Mouse (Mus musculus) CH12.LX (cell line): Measurements from ENCODE around the gene Kbtbd3. TPM values are rescaled to one million over a fixed set of nuclear protein-coding genes. Genes with fewer than 3 reads are reported as not detected.

Experiments used
- DNase-seq: peaks from one replicate; pipeline ENCODE4 v3.0.0-alpha.2; 2013; ENCODE audit errors: extremely low read depth
- H3K27ac ChIP-seq: 2 replicates; pipeline ENCODE4 v1.5.1; 2012; ENCODE audit warnings: low read depth, mild to moderate bottlenecking, control low read depth, moderate library complexity; ENCODE audit not compliant: insufficient read depth
- H3K27me3 ChIP-seq: replicated peaks from 2 replicates; pipeline ENCODE3; 2012; ENCODE audit warnings: inconsistent platforms
- H3K36me3 ChIP-seq, 2 experiments: replicated peaks in 1 of 2; 2 replicates each; pipeline versions ENCODE3 to v1.6.1; 2012; ENCODE audit warnings: inconsistent platforms in 1 of 2, low read length in 1 of 2, mild to moderate bottlenecking in 1 of 2, mixed read lengths in 1 of 2, moderate library complexity in 1 of 2; ENCODE audit not compliant: control insufficient read depth in 1 of 2, insufficient read depth in 1 of 2
- H3K4me1 ChIP-seq, 2 experiments: 2 replicates each; pipeline ENCODE4 v1.6.1; 2012; ENCODE audit warnings: inconsistent platforms in 1 of 2, moderate library complexity in 1 of 2; ENCODE audit not compliant: insufficient read depth in 2 of 2, control insufficient read depth in 1 of 2
- H3K4me2 ChIP-seq: 2 replicates; pipeline ENCODE4 v1.6.1; 2012; ENCODE audit warnings: low read depth, mild to moderate bottlenecking, control low read depth; ENCODE audit not compliant: poor library complexity, insufficient read depth, severe bottlenecking
- H3K4me3 ChIP-seq, 3 experiments: fragments of 150-350 bp in 1 of 3; sonication (generic) in 1 of 3; replicated peaks in 1 of 3; 2 replicates each; pipeline versions ENCODE3 to v1.5.1; 2011 to 2012; ENCODE audit warnings: low read depth in 2 of 3, low read length in 2 of 3, mild to moderate bottlenecking in 2 of 3, moderate library complexity in 2 of 3, control low read depth in 1 of 3, improper control_type of control experiment in 1 of 3, inconsistent platforms in 1 of 3, mixed read lengths in 1 of 3; ENCODE audit not compliant: poor library complexity in 1 of 3
- H3K79me2 ChIP-seq: replicated peaks from 2 replicates; pipeline ENCODE4 v1.6.1; 2012; ENCODE audit warnings: mild to moderate bottlenecking, moderate library complexity; ENCODE audit not compliant: control insufficient read depth, poor library complexity, insufficient read depth, severe bottlenecking; ENCODE audit errors: extremely low read depth
- H3K9ac ChIP-seq: 2 replicates; pipeline ENCODE4 v1.6.1; 2012; ENCODE audit warnings: low read depth, mild to moderate bottlenecking, control low read depth, moderate library complexity; ENCODE audit not compliant: insufficient read depth
- H3K9me3 ChIP-seq: replicated peaks from 2 replicates; pipeline ENCODE3; 2012; ENCODE audit warnings: low read length, inconsistent platforms, mixed read lengths
- CHD2 ChIP-seq: IDR thresholded peaks from 2 replicates; pipeline ENCODE4 v1.6.1; 2011; ENCODE audit warnings: low read length, improper control_type of control experiment
- E2F4 ChIP-seq: IDR thresholded peaks from 2 replicates; pipeline ENCODE4 v1.6.1; 2011; ENCODE audit warnings: low read depth, low read length, improper control_type of control experiment; ENCODE audit not compliant: insufficient replicate concordance
- ELF1 ChIP-seq: IDR thresholded peaks from 2 replicates; pipeline ENCODE4 v1.6.1; 2014; ENCODE audit warnings: low read depth, mild to moderate bottlenecking, inconsistent platforms, low read length, improper control_type of control experiment
- EP300 ChIP-seq: IDR thresholded peaks from 2 replicates; pipeline ENCODE4 v1.6.1; 2011; ENCODE audit warnings: low read length, improper control_type of control experiment
- ETS1 ChIP-seq: conservative IDR thresholded peaks from 2 replicates; pipeline ENCODE4 v1.6.1; 2012; ENCODE audit warnings: low read depth, mild to moderate bottlenecking, inconsistent platforms, low read length, improper control_type of control experiment, moderate library complexity
- GABPA ChIP-seq: IDR thresholded peaks from 2 replicates; pipeline ENCODE4 v1.6.1; 2012; ENCODE audit warnings: low read depth, low read length, improper control_type of control experiment, inconsistent platforms; ENCODE audit not compliant: insufficient replicate concordance
- HCFC1 ChIP-seq: IDR thresholded peaks from 2 replicates; pipeline ENCODE4 v1.6.1; 2012; ENCODE audit warnings: low read depth, mild to moderate bottlenecking, inconsistent platforms, low read length, improper control_type of control experiment
- IRF4 ChIP-seq: IDR thresholded peaks from 2 replicates; pipeline ENCODE4 v1.6.1; 2014; ENCODE audit warnings: low read depth, mild to moderate bottlenecking, inconsistent platforms, low read length, improper control_type of control experiment
- JUN ChIP-seq: IDR thresholded peaks from 2 replicates; pipeline ENCODE4 v1.6.1; 2011; ENCODE audit warnings: low read depth, mild to moderate bottlenecking, low read length, improper control_type of control experiment, moderate library complexity; ENCODE audit not compliant: insufficient read depth
- JUND ChIP-seq: conservative IDR thresholded peaks from 2 replicates; pipeline ENCODE4 v1.6.1; 2011; ENCODE audit warnings: low read depth, low read length, improper control_type of control experiment
- MAFK ChIP-seq: IDR thresholded peaks from 2 replicates; pipeline ENCODE4 v1.6.1; 2011; ENCODE audit warnings: low read length, improper control_type of control experiment; ENCODE audit not compliant: insufficient replicate concordance
- MAX ChIP-seq: IDR thresholded peaks from 2 replicates; pipeline ENCODE4 v1.6.1; 2011; ENCODE audit warnings: low read length, improper control_type of control experiment
- MEF2A ChIP-seq: IDR thresholded peaks from 2 replicates; pipeline ENCODE4 v1.6.1; 2014; ENCODE audit warnings: low read depth, mild to moderate bottlenecking, inconsistent platforms, low read length, improper control_type of control experiment, borderline replicate concordance
- NELFE ChIP-seq: IDR thresholded peaks from 2 replicates; pipeline ENCODE4 v1.6.1; 2011; ENCODE audit warnings: low read depth, low read length, improper control_type of control experiment
- PAX5 ChIP-seq: IDR thresholded peaks from 2 replicates; pipeline ENCODE4 v1.6.1; 2012; ENCODE audit warnings: low read length, inconsistent platforms, mixed read lengths
- POLR2A ChIP-seq: IDR thresholded peaks from 2 replicates; pipeline ENCODE4 v1.6.1; 2011; ENCODE audit warnings: low read depth, mild to moderate bottlenecking, improper control_type of control experiment, low read length
- POLR2AphosphoS2 ChIP-seq: IDR thresholded peaks from 2 replicates; pipeline ENCODE4 v1.6.1; 2011; ENCODE audit warnings: low read depth, low read length, improper control_type of control experiment
- RCOR1 ChIP-seq: conservative IDR thresholded peaks from 2 replicates; pipeline ENCODE4 v1.6.1; 2012; ENCODE audit warnings: low read depth, mild to moderate bottlenecking, inconsistent platforms, low read length, improper control_type of control experiment
- SIN3A ChIP-seq: IDR thresholded peaks from 2 replicates; pipeline ENCODE4 v1.6.1; 2012; ENCODE audit warnings: low read length, improper control_type of control experiment, inconsistent platforms
- SMC3 ChIP-seq: IDR thresholded peaks from 2 replicates; pipeline ENCODE4 v1.6.1; 2011; ENCODE audit warnings: low read depth, low read length, improper control_type of control experiment
- TBP ChIP-seq: conservative IDR thresholded peaks from 2 replicates; pipeline ENCODE4 v1.6.1; 2011; ENCODE audit warnings: low read depth, low read length, improper control_type of control experiment
- USF2 ChIP-seq: conservative IDR thresholded peaks from 2 replicates; pipeline ENCODE4 v1.6.1; 2011; ENCODE audit warnings: low read depth, low read length, improper control_type of control experiment
- ZKSCAN1 ChIP-seq: IDR thresholded peaks from 2 replicates; pipeline ENCODE4 v1.6.1; 2012; ENCODE audit warnings: low read depth, inconsistent platforms, low read length, improper control_type of control experiment, borderline replicate concordance
- ZMIZ1 ChIP-seq: IDR thresholded peaks from 2 replicates; pipeline ENCODE4 v1.6.1; 2012; ENCODE audit warnings: low read depth, mild to moderate bottlenecking, inconsistent platforms, low read length, improper control_type of control experiment
- ZNF384 ChIP-seq: IDR thresholded peaks from 2 replicates; pipeline ENCODE4 v1.6.1; 2012; ENCODE audit warnings: low read depth, low read length, improper control_type of control experiment, inconsistent platforms
- dilution Hi-C: fragments of 300-500 bp; cut with MboI; formaldehyde crosslinking; loops from 2 replicates; pipeline ENCODE4 v1.14.3; 2020; ENCODE audit warnings: low sequenced_read_pairs; ENCODE audit not compliant: extremely low pct_unique_long_range_greater_than_20kb, extremely low pct_ligation_motif_present
- in situ Hi-C: fragments of 300-500 bp; cut with MboI; formaldehyde crosslinking; loops from 3 replicates; pipeline ENCODE4 v1.14.3; 2019; ENCODE audit warnings: low sequenced_read_pairs, low pct_ligation_motif_present, low pct_unique_long_range_greater_than_20kb, mixed read lengths
- polyA plus RNA-seq: library from polyadenylated mRNA; unstranded; fragments of >175 nt; gene quantifications from 2 replicates; pipeline ENCODE4 v1.2.1, GENCODE M21; 2012; ENCODE audit warnings: low read depth; ENCODE audit not compliant: insufficient read length
- total RNA-seq, 2 experiments: library from RNA; depleted of rRNA; stranded (reverse); fragments of 300-350 nt in 1 of 2; fragments of >200 nt in 1 of 2; gene quantifications; 2 replicates each; pipeline ENCODE4 v1.2.3; 2012 to 2014

Gene Kbtbd3
- total and polyA plus RNA-seq, 3 experiments = 0.67 to 1.9 (median 0.72) TPM

- peak; percentile 55 for DNase-seq
- in situ Hi-C loops (no loop called here), dilution Hi-C loops (no loop called here)
- Histone ChIP-seq H3K4me1 (peaks cover 0 to 15% of the 10 kb centered on the region in 2 experiments; a peak in 2 of 4 replicates), H3K4me3 (peak overlapping the region; percentile 74 to 86 (median 78)), H3K27ac (no peak overlapping the region), H3K9me3 (no peaks in the 10 kb centered on the region), H3K4me2 (peak overlapping the region; percentile 26), H3K36me3 (peaks cover 0 to 8% of the 10 kb centered on the region in 2 experiments), H3K79me2 (peaks cover 11% of the 10 kb centered on the region), H3K27me3 (no peaks in the 10 kb centered on the region), H3K9ac (peak overlapping the region; percentile 42)
- TF ChIP-seq USF2 (no peak), ZKSCAN1 (no peak), POLR2AphosphoS2 (no peak), SIN3A (no peak; the same call in 1 of the 2 replicates), EP300 (0 out of 2 replicates have a peak, but pooled peaks have one; percentile 9), POLR2A (no peak), SMC3 (no peak), HCFC1 (no peak), ELF1 (no peak), JUND (no peak), ZMIZ1 (no peak), E2F4 (no peak), JUN (no peak), PAX5 (no peak), TBP (no peak), ZNF384 (no peak), IRF4 (peak; percentile 17; the same call in 1 of the 2 replicates), CHD2 (no peak), RCOR1 (no peak), NELFE (no peak), GABPA (no peak), MEF2A (no peak), ETS1 (no peak), MAX (0 out of 2 replicates have a peak, but pooled peaks have one; percentile 14), MAFK (no peak)
Measured at GRCm38 (mm10) chr9:4310706-4311105, 1.1 kb downstream of the Kbtbd3 start.
